Mouse (Mus musculus) midbrain, embryonic 14.5 days (tissue): ENCODE results near the gene Ttpal. TPM values are rescaled to one million over a fixed set of nuclear protein-coding genes. Genes with fewer than 3 reads are reported as not detected.

Source experiments
- ATAC-seq: fragments of 200-750 bp; cut with Nextera tagmentation; 2 replicates; pipeline ENCODE4 v1.8.0; 2017; ENCODE audit warnings: moderate number of reproducible peaks, moderate library complexity; ENCODE audit not compliant: low FRiP score, low TSS enrichment
- DNase-seq: peaks from one replicate; pipeline ENCODE4 v3.0.0-alpha.2; 2015
- H3K27ac ChIP-seq: fragments of 300-500 bp; sonication (generic); replicated peaks from 2 replicates; pipeline ENCODE4 v1.5.1; 2014; ENCODE audit warnings: mild to moderate bottlenecking, low read depth, low read length, moderate library complexity
- H3K27me3 ChIP-seq: fragments of 300-500 bp; sonication (generic); 2 replicates; pipeline ENCODE4 v1.6.1; 2014; ENCODE audit warnings: low read length, control low read depth, mixed read lengths; ENCODE audit not compliant: control insufficient read depth, insufficient read depth
- H3K36me3 ChIP-seq: fragments of 300-500 bp; sonication (generic); 2 replicates; pipeline ENCODE4 v1.6.1; 2014; ENCODE audit warnings: low read length, control low read depth; ENCODE audit not compliant: control insufficient read depth, insufficient read depth
- H3K4me1 ChIP-seq: fragments of 300-500 bp; sonication (generic); 2 replicates; pipeline ENCODE4 v1.6.1; 2014; ENCODE audit warnings: mild to moderate bottlenecking, antibody characterized with exemption, low read length, control low read depth; ENCODE audit not compliant: control insufficient read depth, insufficient read depth
- H3K4me2 ChIP-seq: fragments of 300-500 bp; sonication (generic); 2 replicates; pipeline ENCODE4 v1.6.1; 2014; ENCODE audit warnings: mild to moderate bottlenecking, low read length, moderate library complexity
- H3K4me3 ChIP-seq: fragments of 300-500 bp; sonication (generic); replicated peaks from 2 replicates; pipeline ENCODE4 v1.5.1; 2014; ENCODE audit warnings: low read depth, low read length
- H3K9ac ChIP-seq: fragments of 300-500 bp; sonication (generic); replicated peaks from 2 replicates; pipeline ENCODE4 v1.6.1; 2014; ENCODE audit warnings: mild to moderate bottlenecking, low read length, moderate library complexity
- H3K9me3 ChIP-seq: fragments of 300-500 bp; sonication (generic); 2 replicates; pipeline ENCODE4 v1.6.1; 2016; ENCODE audit warnings: low read length, control low read depth, mixed read lengths; ENCODE audit not compliant: control insufficient read depth
- WGBS: fragments of 180-500 bp; shearing (Covaris S2); extraction: QIAGEN DNeasy Blood & Tissue Kit; methylation state at CpG from one replicate; pipeline ENCODE4 v1.1.7; 2014; 5-methylcytosine and 5-hydroxymethylcytosine counted together
- polyA plus RNA-seq: library from polyadenylated mRNA; unstranded; fragments of >200 nt; fragmentation: Nextera tagmentation; extraction: Ambion mirVana; gene quantifications from 2 replicates; pipeline ENCODE4 v1.2.1, GENCODE M21; 2014

Gene Ttpal
- polyA plus RNA-seq, 1 experiment from 2014 or later: 60.6 TPM

- no peaks in the 10 kb centered on the region for H3K27me3 ChIP-seq
- no peak overlapping the region for H3K4me3 ChIP-seq
- no peak for ATAC-seq
- H3K9me3 ChIP-seq: no peaks in the 10 kb centered on the region
- H3K4me1 ChIP-seq: no peaks in the 10 kb centered on the region
- no peak overlapping the region for H3K27ac ChIP-seq
- no peak overlapping the region for H3K9ac ChIP-seq
- WGBS: 97% methylated on average over 1 of the region's 1 CpGs
- H3K4me2 ChIP-seq: no peak overlapping the region
- DNase-seq: no peak
- H3K36me3 ChIP-seq: no peaks in the 10 kb centered on the region
These were observed 64.9 kb downstream of the Ttpal start for GRCm38 (mm10) chr2:163667045-163667444.

Other genes with a start within 250 kb of the Ttpal start
- gene Jph2, start 204.3 kb upstream of the Ttpal start, polyA plus RNA-seq: 0.30 and 0.37 TPM in 2 replicates
- gene Oser1, start 177.6 kb upstream of the Ttpal start, polyA plus RNA-seq: 78.5 and 84.3 TPM in 2 replicates
- gene Gdap1l1, start 163.8 kb upstream of the Ttpal start, polyA plus RNA-seq: 135 and 150 TPM in 2 replicates
- gene Fitm2, start 129.7 kb upstream of the Ttpal start, polyA plus RNA-seq: 13.0 and 13.6 TPM in 2 replicates
- not detected in 2 replicates for gene R3hdml, start 110.0 kb upstream of the Ttpal start, polyA plus RNA-seq
- not detected in 2 replicates for gene Hnf4a, start 95.5 kb upstream of the Ttpal start, polyA plus RNA-seq
- 30.9 and 39.3 TPM in 2 replicates for gene Serinc3, start 42.8 kb downstream of the Ttpal start, polyA plus RNA-seq
- gene Pkig, start 56.1 kb downstream of the Ttpal start, polyA plus RNA-seq: 115 and 128 TPM in 2 replicates
- 2.8 and 3.4 TPM in 2 replicates for gene Ada, start 147.9 kb downstream of the Ttpal start, polyA plus RNA-seq
- 0.57 and 0.70 TPM in 2 replicates for gene Ccn5, start 218.5 kb downstream of the Ttpal start, polyA plus RNA-seq